In genomic region chr7:45712022-45712757, GRCm38 (mm10) we compare ENCODE assay signal across 10 mouse cellular contexts. TPM values are rescaled to one million over a fixed set of nuclear protein-coding genes. Genes with fewer than 3 reads are reported as not detected.
A peak's percentile ranks its signal among the peaks of the same experiment; 100 is the strongest.
DNase-seq lines count a peak whose midpoint lies in the region; ATAC-seq and TF ChIP-seq lines count a peak whose summit lies in the region.
"Had no signal": no experiment of that assay in that cellular context is flagged by ENCODE, and none has a peak within 500 bp of the region (broad histone marks: within the 10 kb centered on the region; RNA-seq: fewer than 3 reads in every experiment).

No protein-coding gene starts in this region.

- no peak for TF ChIP-seq CTCF in olfactory bulb, adult 2 months (IDR thresholded peaks at IDR 0.05; ENCODE audit: insufficient read depth, low read depth, low read length)

- peaks cover 49% of the 10 kb centered on the region for H3K4me1 ChIP-seq in kidney, embryonic 16.5 days (ENCODE audit: insufficient read depth, low read length)
- peaks cover 77% of the 10 kb centered on the region for H3K4me1 ChIP-seq in olfactory bulb, adult 2 months (ENCODE audit: control insufficient read depth, insufficient read depth, low read length)
- H3K4me1 ChIP-seq in forebrain, embryonic 13.5 days = peaks cover 63% of the 10 kb centered on the region

- no peaks in the 10 kb centered on the region for H3K27me3 ChIP-seq in kidney, embryonic 16.5 days (ENCODE audit: insufficient read depth, low read length)
- no peaks in the 10 kb centered on the region for H3K27me3 ChIP-seq in forebrain, embryonic 13.5 days
- H3K27me3 ChIP-seq: heart, embryonic 13.5 days; neural tube, embryonic 15.5 days had no signal

- H3K4me3 ChIP-seq in kidney, embryonic 16.5 days (ENCODE audit: low read length) = no peak overlapping the region
- H3K4me3 ChIP-seq in olfactory bulb, adult 2 months (ENCODE audit: insufficient read depth, low read depth, low read length) = no peak overlapping the region
- H3K4me3 ChIP-seq in forebrain, embryonic 13.5 days = no peak overlapping the region
- H3K4me3 ChIP-seq: heart, embryonic 13.5 days; neural tube, embryonic 15.5 days had no signal

- H3K4me2 ChIP-seq in kidney, embryonic 16.5 days (replicated peaks; ENCODE audit: low read depth, low read length) = no peak overlapping the region
- H3K4me2 ChIP-seq in forebrain, embryonic 13.5 days = no peak overlapping the region
- H3K4me2 ChIP-seq: heart, embryonic 13.5 days; neural tube, embryonic 15.5 days had no signal

- no peak overlapping the region for H3K9ac ChIP-seq in kidney, embryonic 16.5 days (replicated peaks; ENCODE audit: low read length)
- no peak overlapping the region for H3K9ac ChIP-seq in forebrain, embryonic 13.5 days
- H3K9ac ChIP-seq: heart, embryonic 13.5 days; neural tube, embryonic 15.5 days had no signal

- peak; percentile 88 for DNase-seq in kidney, adult 18-20 months
- peak; percentile 92 for DNase-seq in adrenal gland, postnatal 14 days
- DNase-seq in heart, postnatal 4 days = peak; percentile 28
- DNase-seq in spleen, adult 18-20 months = no peak

- WGBS in kidney, embryonic 16.5 days = 88% methylated on average over 21 of the region's 21 CpGs
- WGBS in olfactory bulb, adult 2 months = 85% methylated on average over 21 of the region's 21 CpGs
- 88% methylated on average over 21 of the region's 21 CpGs for WGBS in forebrain, embryonic 13.5 days

- H3K36me3 ChIP-seq in kidney, embryonic 16.5 days (ENCODE audit: insufficient read depth, low read length) = peaks cover 34% of the 10 kb centered on the region
- H3K36me3 ChIP-seq in forebrain, embryonic 13.5 days (ENCODE audit: poor library complexity, severe bottlenecking) = peaks cover 40% of the 10 kb centered on the region

- H3K27ac ChIP-seq in kidney, embryonic 16.5 days (ENCODE audit: low read length) = no peak overlapping the region
- H3K27ac ChIP-seq in olfactory bulb, adult 2 months (ENCODE audit: insufficient read depth, low read depth, low read length) = no peak overlapping the region
- H3K27ac ChIP-seq in forebrain, embryonic 13.5 days = no peak overlapping the region
- H3K27ac ChIP-seq: heart, embryonic 13.5 days; neural tube, embryonic 15.5 days had no signal

- no peak for ATAC-seq in kidney, embryonic 16.5 days (ENCODE audit: low FRiP score, low TSS enrichment)
- no peak for ATAC-seq in forebrain, embryonic 13.5 days
- no peak for ATAC-seq in granulocyte monocyte progenitor cell, adult 5-6 weeks (replicated peaks; ENCODE audit: poor library complexity, severe bottlenecking)

- no peaks in the 10 kb centered on the region for H3K9me3 ChIP-seq in kidney, embryonic 16.5 days (ENCODE audit: low read length)
- H3K9me3 ChIP-seq in forebrain, embryonic 13.5 days (replicated peaks) = no peaks in the 10 kb centered on the region
- H3K9me3 ChIP-seq: heart, embryonic 13.5 days; neural tube, embryonic 15.5 days had no signal

- 0 out of 2 replicates have a peak, but pooled peaks have one; percentile 13 for TF ChIP-seq POLR2A in olfactory bulb, adult 2 months (IDR thresholded peaks at IDR 0.05; ENCODE audit: insufficient read depth, low read depth, low read length)

RNA-seq across cellular contexts. Expression of gene Rpl18, which starts 3.1 kb away (rescaled TPM):
- polyA plus RNA-seq in kidney, embryonic 16.5 days (2015; fragmentation: Nextera tagmentation; extraction: Ambion mirVana) = 1,042 and 1,047 TPM in 2 replicates
- 927 and 1,052 TPM in 2 replicates for total RNA-seq in adrenal gland, postnatal 14 days (2021)
- 100 to 1,000 TPM; 787 to 798 TPM for total RNA-seq in heart, postnatal 4 days (2021)
- polyA plus RNA-seq in olfactory bulb, adult 2 months (2012; ENCODE audit: insufficient read depth, insufficient read length, low replicate concordance, missing spikeins) = not detected in 2 replicates
- polyA plus RNA-seq in forebrain, embryonic 13.5 days (2015; fragmentation: Nextera tagmentation; extraction: Ambion mirVana) = 808 and 823 TPM in 2 replicates
- 2,165 and 2,847 TPM in 2 replicates for total RNA-seq in granulocyte monocyte progenitor cell, adult 5-6 weeks (2014; fragmentation: Nextera tagmentation)
- total RNA-seq in granulocyte monocyte progenitor cell, adult 5-6 weeks (2017) = 1,831 and 2,021 TPM in 2 replicates

RNA-seq across cellular contexts. Expression of gene Sphk2, which starts 5.6 kb away (rescaled TPM):
- 36.2 and 36.7 TPM in 2 replicates for polyA plus RNA-seq in kidney, embryonic 16.5 days (2015; fragmentation: Nextera tagmentation; extraction: Ambion mirVana)
- total RNA-seq in adrenal gland, postnatal 14 days (2021) = 32.3 and 34.4 TPM in 2 replicates
- total RNA-seq in heart, postnatal 4 days (2021) = 10 to 100 TPM; 14.2 to 16.7 TPM
- polyA plus RNA-seq in olfactory bulb, adult 2 months (2012; ENCODE audit: insufficient read depth, insufficient read length, low replicate concordance, missing spikeins) = not detected in 2 replicates
- 25.3 and 29.7 TPM in 2 replicates for polyA plus RNA-seq in forebrain, embryonic 13.5 days (2015; fragmentation: Nextera tagmentation; extraction: Ambion mirVana)
- total RNA-seq in granulocyte monocyte progenitor cell, adult 5-6 weeks (2014; fragmentation: Nextera tagmentation) = 14.9 and 26.4 TPM in 2 replicates
- total RNA-seq in granulocyte monocyte progenitor cell, adult 5-6 weeks (2017) = 10.0 and 10.6 TPM in 2 replicates

RNA-seq across cellular contexts. Expression of gene Dbp, which starts 7.3 kb away (rescaled TPM):
- 4.1 and 4.3 TPM in 2 replicates for polyA plus RNA-seq in kidney, embryonic 16.5 days (2015; fragmentation: Nextera tagmentation; extraction: Ambion mirVana)
- total RNA-seq in adrenal gland, postnatal 14 days (2021) = 31.2 and 46.3 TPM in 2 replicates
- total RNA-seq in heart, postnatal 4 days (2021) = 10 to 100 TPM; 22.6 to 25.1 TPM
- polyA plus RNA-seq in olfactory bulb, adult 2 months (2012; ENCODE audit: insufficient read depth, insufficient read length, low replicate concordance, missing spikeins) = 386 TPM in 1 of 2 replicates, not detected in the other
- polyA plus RNA-seq in forebrain, embryonic 13.5 days (2015; fragmentation: Nextera tagmentation; extraction: Ambion mirVana) = 2.5 and 3.0 TPM in 2 replicates
- total RNA-seq in granulocyte monocyte progenitor cell, adult 5-6 weeks (2014; fragmentation: Nextera tagmentation) = 1.7 and 3.1 TPM in 2 replicates
- total RNA-seq in granulocyte monocyte progenitor cell, adult 5-6 weeks (2017) = 4.0 and 6.3 TPM in 2 replicates

RNA-seq across cellular contexts. Expression of gene Fam83e, which starts 8.8 kb away (rescaled TPM):
- polyA plus RNA-seq in kidney, embryonic 16.5 days (2015; fragmentation: Nextera tagmentation; extraction: Ambion mirVana) = 1.1 and 1.2 TPM in 2 replicates
- total RNA-seq in adrenal gland, postnatal 14 days (2021) = 0.45 and 0.74 TPM in 2 replicates
- total RNA-seq in heart, postnatal 4 days (2021) = under 1 TPM; 0.38 to 0.43 TPM
- polyA plus RNA-seq in olfactory bulb, adult 2 months (2012; ENCODE audit: insufficient read depth, insufficient read length, low replicate concordance, missing spikeins) = not detected in 2 replicates
- 1.3 TPM in 2 replicates for polyA plus RNA-seq in forebrain, embryonic 13.5 days (2015; fragmentation: Nextera tagmentation; extraction: Ambion mirVana)
- 0.34 and 0.90 TPM in 2 replicates for total RNA-seq in granulocyte monocyte progenitor cell, adult 5-6 weeks (2014; fragmentation: Nextera tagmentation)
- total RNA-seq in granulocyte monocyte progenitor cell, adult 5-6 weeks (2017) = 0.39 and 0.77 TPM in 2 replicates

RNA-seq across cellular contexts. Expression of gene Car11, which starts 12.5 kb away (rescaled TPM):
- polyA plus RNA-seq in kidney, embryonic 16.5 days (2015; fragmentation: Nextera tagmentation; extraction: Ambion mirVana) = 10.7 and 11.6 TPM in 2 replicates
- 10.5 and 16.9 TPM in 2 replicates for total RNA-seq in adrenal gland, postnatal 14 days (2021)
- total RNA-seq in heart, postnatal 4 days (2021) = 1 to 10 TPM; 4.5 to 5.0 TPM
- polyA plus RNA-seq in olfactory bulb, adult 2 months (2012; ENCODE audit: insufficient read depth, insufficient read length, low replicate concordance, missing spikeins) = not detected in 2 replicates
- 14.9 and 19.8 TPM in 2 replicates for polyA plus RNA-seq in forebrain, embryonic 13.5 days (2015; fragmentation: Nextera tagmentation; extraction: Ambion mirVana)
- not detected in 2 replicates for total RNA-seq in granulocyte monocyte progenitor cell, adult 5-6 weeks (2014; fragmentation: Nextera tagmentation)
- 0.09 TPM in 1 of 2 replicates, not detected in the other for total RNA-seq in granulocyte monocyte progenitor cell, adult 5-6 weeks (2017)

Comparison
In these comparisons a context has a peak if more than half of its experiments do, and no peak if none do; other contexts are left out.
1. DNase-seq: peak in kidney, adult 18-20 months (single experiment), adrenal gland, postnatal 14 days (single experiment) and heart, postnatal 4 days (single experiment); none in spleen, adult 18-20 months (0 of 2).